Mouse (Mus musculus): Measurements from ENCODE around the gene Cd248.

GRCm38 (mm10) chr19:5073028-5073427, 5.2 kb downstream of the Cd248 start:
- TF ChIP-seq CTCF (IDR thresholded peaks at IDR 0.05) (peak; percentile 75), EP300 (IDR thresholded peaks at IDR 0.05; ENCODE audit: insufficient read depth, low read depth, low read length) (no peak), POLR2A (IDR thresholded peaks at IDR 0.05; ENCODE audit: insufficient read depth, low read depth, low read length) (no peak)

Data from heart, adult 2 months (tissue).